Mouse (Mus musculus) frontal cortex, adult (tissue): Measurements from ENCODE around the gene Ak5.
"Not testable (repeated sequence)": the region's sequence is repeated elsewhere in the genome, so short reads cannot be mapped to it uniquely, and the experiment has no call there.

Experiments
- ATAC-seq: cut with Nextera tagmentation; 2 replicates; pipeline ENCODE4 v1.9.2; 2017; ENCODE audit warnings: mild to moderate bottlenecking, moderate library complexity, mixed read lengths; ENCODE audit not compliant: low TSS enrichment

The Ak5 gene

GRCm38 (mm10) chr3:152477796-152478527, 190.2 kb downstream of the Ak5 start:
- peak; percentile 74 for ATAC-seq

- no peak for ATAC-seq
Measured at GRCm38 (mm10) chr3:152475894-152476293, 192.3 kb downstream of the Ak5 start.

- ATAC-seq = no peak
Measured at GRCm38 (mm10) chr3:152475278-152475669, 192.9 kb downstream of the Ak5 start.

- ATAC-seq = peak; percentile 58
Measured at GRCm38 (mm10) chr3:152474582-152475277, 193.4 kb downstream of the Ak5 start.

GRCm38 (mm10) chr3:152472676-152473075, 195.5 kb downstream of the Ak5 start:
- ATAC-seq = no peak

- ATAC-seq = no peak
Measured at GRCm38 (mm10) chr3:152470347-152470746, 197.8 kb downstream of the Ak5 start.

GRCm38 (mm10) chr3:152469423-152470200, 198.5 kb downstream of the Ak5 start:
- ATAC-seq = peak; percentile 36; the same call in 1 of the 2 replicates

- no peak for ATAC-seq
Measured at GRCm38 (mm10) chr3:152468569-152469041, 199.6 kb downstream of the Ak5 start.

GRCm38 (mm10) chr3:152468032-152468431, 200.1 kb downstream of the Ak5 start:
- ATAC-seq = no peak

GRCm38 (mm10) chr3:152467312-152467711, 200.8 kb downstream of the Ak5 start:
- no peak for ATAC-seq

- ATAC-seq = no peak
Measured at GRCm38 (mm10) chr3:152466849-152467248, 201.3 kb downstream of the Ak5 start.

- no peak for ATAC-seq
Measured at GRCm38 (mm10) chr3:152465338-152465737, 202.8 kb downstream of the Ak5 start.

GRCm38 (mm10) chr3:152464462-152464861, 203.7 kb downstream of the Ak5 start:
- no peak for ATAC-seq

GRCm38 (mm10) chr3:152462900-152463299, 205.3 kb downstream of the Ak5 start:
- ATAC-seq = no peak

GRCm38 (mm10) chr3:152462038-152462547, 206.1 kb downstream of the Ak5 start:
- peak; percentile 66 for ATAC-seq

- ATAC-seq = no peak
Measured at GRCm38 (mm10) chr3:152460802-152461201, 207.4 kb downstream of the Ak5 start.

- ATAC-seq = not testable (repeated sequence)
Measured at GRCm38 (mm10) chr3:152458875-152459274, 209.3 kb downstream of the Ak5 start.

GRCm38 (mm10) chr3:152457308-152458035, 210.7 kb downstream of the Ak5 start:
- ATAC-seq = no peak

GRCm38 (mm10) chr3:152453163-152453562, 215.0 kb downstream of the Ak5 start:
- ATAC-seq = no peak

- no peak for ATAC-seq
Measured at GRCm38 (mm10) chr3:152446966-152447365, 221.2 kb downstream of the Ak5 start.

- no peak for ATAC-seq
Measured at GRCm38 (mm10) chr3:152444114-152444513, 224.0 kb downstream of the Ak5 start.
